Mouse (Mus musculus): ENCODE measurements around the gene Rsrp1. TPM values are rescaled to one million over a fixed set of nuclear protein-coding genes. Genes with fewer than 3 reads are reported as not detected.

Gene Rsrp1
- total RNA-seq, 2 experiments from 2014 or later: 146 to 154 TPM

DNA sequence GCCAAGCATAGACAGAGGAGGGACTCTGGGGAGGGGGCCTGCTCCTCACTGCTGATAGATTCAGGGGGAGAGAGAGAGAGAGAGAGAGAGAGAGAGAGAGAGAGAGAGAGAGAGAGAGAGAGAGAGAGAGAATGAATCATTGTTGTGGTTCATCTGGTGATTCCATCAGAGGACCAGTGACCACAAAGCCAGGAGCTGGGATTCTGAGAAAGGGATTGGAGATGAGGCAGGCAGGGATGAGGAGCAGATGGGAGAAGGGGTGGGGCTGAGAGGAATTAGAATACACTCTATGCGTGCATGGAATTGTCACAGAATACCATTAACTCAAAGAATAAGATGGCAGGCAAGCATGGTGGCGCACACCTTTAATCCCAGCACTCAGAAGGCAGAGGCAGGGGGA lies 31.8 kb downstream of the Rsrp1 start:
- DNase-seq: no peak
- intact Hi-C loops (cut with DNase I): no loop called here

DNA sequence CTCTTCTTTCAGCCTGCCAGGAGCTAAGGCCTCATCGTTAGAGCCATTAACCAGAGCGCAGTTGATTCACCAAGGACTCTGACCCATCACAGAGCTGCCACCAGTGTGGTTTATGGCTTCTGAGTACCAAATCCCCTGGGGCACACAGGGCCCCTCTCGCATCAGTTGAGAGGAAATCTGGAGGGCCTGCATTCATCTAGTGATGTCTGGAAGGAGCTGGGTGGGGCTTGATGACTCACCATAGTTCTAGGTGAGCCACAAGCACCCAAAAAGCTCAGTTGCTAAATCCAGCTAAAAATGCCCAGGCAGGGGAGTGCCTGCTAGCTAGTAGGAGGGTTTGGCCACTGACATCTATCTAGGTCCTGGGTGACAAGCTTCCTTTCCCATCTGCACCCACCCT lies 32.5 kb downstream of the Rsrp1 start:
- intact Hi-C loops (cut with DNase I): no loop called here
- no peak for DNase-seq

DNA sequence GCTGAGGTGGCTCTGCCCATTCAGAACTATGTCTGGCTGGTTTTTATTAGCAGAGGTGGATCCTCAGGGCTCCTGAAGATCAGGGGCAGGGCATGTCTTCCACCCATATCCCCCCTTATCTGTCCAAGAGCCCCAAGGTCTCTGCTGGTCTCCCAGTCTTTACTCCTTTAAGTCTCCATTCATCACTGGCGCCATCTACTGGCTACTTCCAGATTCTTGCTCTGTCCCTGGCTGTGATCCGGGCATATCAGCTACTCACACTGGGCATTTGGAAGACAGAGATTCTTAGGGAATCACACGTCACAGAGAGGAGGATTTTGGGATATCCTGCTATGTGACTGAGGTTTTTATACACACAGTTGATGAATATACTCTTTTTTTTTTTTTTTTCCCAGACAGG lies 32.9 kb downstream of the Rsrp1 start:
- intact Hi-C loops (cut with DNase I): no loop called here
- DNase-seq: peak; percentile 74 to 89

DNA sequence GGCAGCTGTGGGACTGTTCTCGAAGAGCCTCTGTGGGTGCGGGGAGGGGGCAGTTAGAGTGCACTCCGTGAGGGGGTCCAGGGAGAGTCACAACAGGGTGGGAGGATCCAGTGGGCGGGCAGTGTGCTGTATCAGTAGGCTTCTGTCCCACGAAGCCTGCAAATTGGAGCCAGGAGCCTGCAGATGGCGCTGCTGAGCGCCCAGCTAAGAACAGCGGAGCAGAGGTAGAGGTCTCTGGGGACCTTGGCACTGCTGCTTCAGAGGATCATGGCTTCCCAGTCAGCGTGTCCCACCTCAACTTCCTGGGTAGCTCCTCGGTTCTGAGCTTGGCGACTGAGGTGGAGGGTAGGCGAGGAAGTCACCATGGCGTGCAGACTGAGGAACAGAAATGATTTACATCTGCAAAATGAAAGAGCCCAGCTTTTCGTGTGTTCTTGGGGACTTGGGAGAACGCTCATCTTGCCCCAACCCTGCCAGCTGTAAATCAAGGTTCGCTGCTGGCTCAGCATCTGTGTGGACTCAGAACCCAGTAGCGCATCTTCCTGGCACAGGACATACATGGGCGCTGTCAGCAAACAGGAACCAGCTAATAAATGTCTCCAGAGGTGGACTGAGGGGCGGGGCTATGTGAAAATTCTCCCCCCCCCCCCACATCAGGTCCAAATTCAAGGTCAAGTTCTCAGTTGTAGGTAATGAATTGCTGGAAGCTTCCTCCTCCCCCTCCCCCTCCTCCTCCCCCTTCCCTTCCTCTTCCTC lies 39.8 kb downstream of the Rsrp1 start:
- peak; percentile 17 to 50 for DNase-seq
- intact Hi-C loops (cut with DNase I): no loop called here

DNA sequence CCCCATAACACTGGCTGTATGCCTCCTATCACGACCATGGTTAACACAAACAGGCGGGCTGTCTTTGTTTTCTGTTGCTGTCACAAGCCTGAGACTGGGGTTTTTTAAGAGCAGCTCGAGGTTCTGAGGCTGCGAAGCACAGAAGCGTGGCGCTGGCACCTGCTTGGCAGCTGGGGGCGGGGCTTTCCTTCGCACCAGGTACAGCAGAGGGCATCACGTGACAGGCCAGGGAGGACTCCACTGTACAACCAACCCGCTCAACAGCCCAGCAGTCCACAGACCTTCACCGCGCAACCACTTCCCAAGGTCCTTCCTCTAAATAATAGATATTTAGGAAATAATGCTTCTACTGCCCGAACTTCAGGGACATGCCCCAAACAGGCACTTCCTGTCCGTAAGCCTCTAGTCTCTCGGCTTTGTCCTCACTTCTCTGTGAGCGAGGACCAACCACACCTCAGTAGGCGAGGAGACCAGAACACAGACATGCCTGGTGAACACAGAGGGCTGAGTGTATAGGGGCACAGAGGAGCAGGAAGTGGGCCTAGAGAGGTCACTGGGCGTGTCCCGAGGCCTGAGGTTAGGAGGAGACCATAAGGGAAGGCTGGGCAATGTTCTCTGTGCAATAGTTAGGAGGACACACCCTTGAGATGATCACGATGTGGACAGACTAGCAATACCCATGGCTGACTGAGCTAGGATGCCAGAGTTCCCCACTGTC lies 44.7 kb downstream of the Rsrp1 start:
- no peak for DNase-seq
- intact Hi-C loops (cut with DNase I): no loop called here

DNA sequence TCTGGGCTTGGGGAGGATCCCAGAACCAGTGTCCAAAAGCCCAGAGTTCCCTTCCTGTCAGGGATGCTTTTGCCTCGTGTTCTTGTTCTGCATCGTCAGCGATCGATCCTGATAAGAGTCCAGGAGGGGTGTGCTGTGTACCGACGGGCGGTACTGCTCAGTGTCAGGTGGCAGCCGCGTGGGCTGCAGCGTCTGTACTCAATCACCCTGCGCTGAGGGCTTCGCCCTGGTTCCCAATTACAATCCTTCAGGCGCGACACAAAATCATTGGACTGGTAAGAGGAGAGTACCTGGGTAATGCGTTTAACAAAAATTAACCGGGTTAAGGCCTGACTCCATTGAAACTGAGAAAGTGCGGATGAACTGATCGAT lies 45.2 kb downstream of the Rsrp1 start:
- intact Hi-C loops (cut with DNase I): no loop called here
- no peak for DNase-seq

DNA sequence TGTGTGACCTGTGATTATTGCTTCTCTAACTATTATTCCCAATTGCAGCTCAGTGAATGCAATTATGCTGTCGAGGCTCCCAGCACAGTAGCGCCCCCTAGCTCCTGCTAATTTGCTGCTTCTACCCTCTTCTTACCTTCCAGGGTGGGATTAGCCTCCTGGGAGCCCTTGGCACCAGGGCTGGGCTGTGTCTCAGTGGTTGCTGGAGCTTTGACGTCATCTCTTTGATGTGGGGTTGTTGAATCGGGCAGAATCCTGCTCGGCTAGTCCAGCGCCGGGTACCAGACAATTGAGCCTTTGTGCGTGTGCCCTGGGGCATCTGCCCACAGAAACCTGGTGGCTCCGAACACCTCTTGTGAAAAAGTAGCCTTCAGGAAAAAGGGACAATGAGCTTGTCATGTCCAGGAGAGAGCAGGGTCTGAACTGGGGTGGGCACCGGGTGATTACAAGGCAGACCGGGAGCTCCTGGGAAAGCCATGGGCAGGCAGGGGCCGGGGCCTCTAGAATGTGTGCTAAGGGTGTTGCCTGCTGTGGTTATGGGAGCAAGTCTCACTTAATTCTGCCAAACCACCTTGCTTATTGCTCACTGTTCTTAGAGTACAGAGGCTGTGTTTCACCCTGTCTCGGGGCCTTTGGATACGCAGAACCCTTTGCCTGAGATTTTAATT lies 52.0 kb downstream of the Rsrp1 start:
- intact Hi-C loops (cut with DNase I): no loop called here
- DNase-seq: no peak

DNA sequence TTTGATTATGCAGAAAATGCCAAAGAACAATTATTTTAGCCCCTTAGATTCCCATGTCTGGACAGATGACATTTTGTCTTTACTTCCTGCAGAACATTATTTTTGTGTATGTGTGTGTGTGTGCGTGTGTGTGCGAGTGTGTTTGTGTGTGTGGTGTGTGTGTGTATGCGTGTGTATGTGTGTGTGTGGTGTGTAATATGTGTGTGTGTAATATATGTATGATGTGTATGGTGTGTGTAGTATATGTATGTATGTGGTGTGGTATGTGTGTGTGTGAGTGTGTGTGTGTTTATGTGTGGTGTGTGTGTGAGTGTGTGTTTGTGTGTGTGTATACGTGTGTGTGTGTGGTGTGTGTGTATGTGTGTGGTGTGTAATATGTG lies 52.5 kb downstream of the Rsrp1 start:
- DNase-seq: no peak
- intact Hi-C loops (cut with DNase I): no loop called here

Other genes starting within 250 kb of the Rsrp1 start
- 10 to 100 TPM; 32.0 to 37.7 TPM for gene Man1c1, start 219.3 kb upstream of the Rsrp1 start, total RNA-seq (2021)
- 10 to 100 TPM; 21.8 to 24.3 TPM for gene Ldlrap1, start 155.6 kb upstream of the Rsrp1 start, total RNA-seq (2021)
- gene Maco1, start 70.2 kb upstream of the Rsrp1 start, total RNA-seq (2021): 10 to 100 TPM; 24.9 to 25.9 TPM
- 1 to 10 TPM; 3.8 to 4.9 TPM for gene Rhd, start 59.1 kb upstream of the Rsrp1 start, total RNA-seq (2021)
- 10 to 100 TPM; 80.8 to 85.0 TPM for gene Tmem50a, start 8.6 kb upstream of the Rsrp1 start, total RNA-seq (2021)
- 10 to 100 TPM; 48.7 TPM for gene Syf2, start 7.3 kb downstream of the Rsrp1 start, total RNA-seq (2021)
- under 1 TPM; 0.26 to 0.32 TPM for gene Runx3, start 197.1 kb downstream of the Rsrp1 start, total RNA-seq (2021)

Measured in heart, postnatal 10 days (tissue).